Mouse (Mus musculus) right cerebral cortex, postnatal 4 days (tissue): ENCODE results near the gene Ccdc81.

Experiments used
- DNase-seq: peaks from one replicate; pipeline ENCODE4 v3.0.0-alpha.2; 2022

Gene Ccdc81

DNA sequence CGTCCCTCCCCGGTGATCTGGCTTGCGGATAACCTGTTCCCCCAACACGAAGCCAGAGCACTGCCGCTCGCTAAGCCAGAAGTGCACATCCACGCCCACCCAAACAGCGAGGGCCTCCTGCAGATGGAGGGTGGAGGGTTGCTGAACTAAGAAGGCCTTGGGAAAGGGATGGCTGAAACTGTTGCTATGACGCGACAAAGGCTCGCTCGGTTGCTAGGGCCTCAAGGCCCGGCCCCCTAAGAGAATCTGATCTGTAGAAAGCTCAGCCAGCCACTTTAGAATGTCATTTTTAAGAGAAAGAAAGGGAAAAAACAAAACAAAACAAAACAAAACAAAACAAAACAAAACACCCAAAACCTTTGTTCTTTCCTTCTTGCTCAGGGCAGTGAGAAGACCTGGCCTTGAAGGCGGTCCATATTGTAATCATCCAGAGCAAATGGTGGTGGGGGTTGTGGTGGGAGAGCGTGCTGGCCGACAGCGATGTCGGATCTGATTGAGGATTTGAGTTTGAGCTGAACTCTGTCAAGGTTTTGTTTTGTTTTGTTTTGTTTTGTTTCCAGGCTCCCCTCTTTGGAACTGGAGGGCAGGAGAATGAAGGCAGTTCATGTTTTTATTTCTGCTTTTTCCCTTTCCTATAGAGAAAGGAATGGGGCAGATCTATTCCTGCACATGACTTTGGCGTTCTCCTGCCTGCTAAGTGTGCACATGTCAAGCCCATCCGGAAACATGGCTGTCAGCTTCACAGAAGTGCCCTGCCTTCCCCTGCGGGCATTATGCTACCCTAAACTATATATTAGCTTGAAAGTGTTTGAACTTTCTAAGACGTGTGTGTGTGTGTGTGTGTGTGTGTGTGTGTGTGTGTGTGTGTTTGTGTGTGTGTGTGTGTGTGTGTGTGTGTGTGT lies at the start of gene Ccdc81:
Gene Ccdc81 (minus strand): TSS at position 188 of the 902 bp plus-strand sequence.
- no peak for DNase-seq

DNA sequence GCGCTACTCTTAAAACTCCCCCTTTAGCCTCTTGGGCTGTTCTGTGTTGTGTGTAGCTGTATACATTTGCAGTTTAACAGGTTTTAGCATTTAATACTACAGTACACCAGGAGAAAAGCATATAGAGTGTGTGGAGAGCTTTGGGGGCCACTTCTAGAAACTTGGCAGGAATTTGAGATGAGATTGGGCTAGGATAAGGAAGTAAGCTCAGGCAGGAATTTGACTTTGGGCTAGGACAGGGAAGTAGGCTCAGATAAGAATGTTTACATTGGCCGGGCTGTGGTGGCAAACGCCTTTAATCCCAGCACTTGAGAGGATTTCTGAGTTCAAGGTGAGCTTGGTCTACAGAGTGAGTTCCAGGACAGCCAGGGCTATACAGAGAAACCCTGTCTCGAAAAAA lies 46.0 kb upstream of the Ccdc81 start:
- DNase-seq: no peak

GRCm38 (mm10) chr7:89948026-89948425 lies 44.6 kb upstream of the Ccdc81 start:
- DNase-seq: no peak

- DNase-seq: peak; percentile 88
Observed at GRCm38 (mm10) chr7:89940571-89941463, 37.4 kb upstream of the Ccdc81 start, which contains the start of gene Hikeshi. Gene Hikeshi (minus strand): TSS chr7:89941204.

DNA sequence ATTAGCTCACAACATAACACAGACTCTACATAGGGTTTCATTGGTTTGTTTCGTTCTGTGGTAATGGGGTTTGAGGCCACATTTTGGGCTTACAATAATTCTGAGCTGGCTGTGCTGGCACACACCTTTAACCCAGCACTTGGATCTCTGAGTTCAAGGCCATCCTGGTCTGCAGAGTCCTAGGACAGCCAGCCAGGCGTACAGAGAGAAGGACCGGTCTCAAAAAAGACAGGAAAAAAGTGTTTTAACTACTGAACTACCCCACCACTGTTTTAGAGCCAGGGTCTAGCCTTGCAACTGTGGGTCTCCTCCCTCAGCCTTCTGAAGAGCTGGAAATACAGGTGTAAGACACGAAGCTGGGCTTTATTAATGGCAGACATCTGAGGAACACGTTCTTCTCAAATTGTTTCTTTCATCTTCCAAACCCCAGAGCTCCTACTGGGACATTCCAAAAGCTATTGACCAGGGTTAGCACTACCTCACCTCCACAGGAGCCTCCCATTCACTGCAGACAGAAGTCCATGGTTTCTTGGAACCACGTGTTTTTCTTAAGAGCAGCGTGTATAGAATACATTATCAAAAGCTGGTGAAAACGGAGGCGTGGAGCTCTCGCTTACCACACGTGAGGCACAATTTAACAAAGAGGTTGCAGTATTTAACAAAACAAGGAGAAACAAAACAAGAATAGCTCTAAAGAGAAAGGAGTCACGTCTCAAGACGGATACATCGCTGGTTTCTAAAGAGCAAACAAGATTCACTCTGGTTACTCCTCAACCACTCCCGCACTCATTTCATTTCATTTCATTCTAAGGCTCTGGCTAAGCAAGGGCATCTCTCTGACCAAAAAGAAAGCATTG lies 36.3 kb upstream of the Ccdc81 start:
- no peak for DNase-seq

DNA sequence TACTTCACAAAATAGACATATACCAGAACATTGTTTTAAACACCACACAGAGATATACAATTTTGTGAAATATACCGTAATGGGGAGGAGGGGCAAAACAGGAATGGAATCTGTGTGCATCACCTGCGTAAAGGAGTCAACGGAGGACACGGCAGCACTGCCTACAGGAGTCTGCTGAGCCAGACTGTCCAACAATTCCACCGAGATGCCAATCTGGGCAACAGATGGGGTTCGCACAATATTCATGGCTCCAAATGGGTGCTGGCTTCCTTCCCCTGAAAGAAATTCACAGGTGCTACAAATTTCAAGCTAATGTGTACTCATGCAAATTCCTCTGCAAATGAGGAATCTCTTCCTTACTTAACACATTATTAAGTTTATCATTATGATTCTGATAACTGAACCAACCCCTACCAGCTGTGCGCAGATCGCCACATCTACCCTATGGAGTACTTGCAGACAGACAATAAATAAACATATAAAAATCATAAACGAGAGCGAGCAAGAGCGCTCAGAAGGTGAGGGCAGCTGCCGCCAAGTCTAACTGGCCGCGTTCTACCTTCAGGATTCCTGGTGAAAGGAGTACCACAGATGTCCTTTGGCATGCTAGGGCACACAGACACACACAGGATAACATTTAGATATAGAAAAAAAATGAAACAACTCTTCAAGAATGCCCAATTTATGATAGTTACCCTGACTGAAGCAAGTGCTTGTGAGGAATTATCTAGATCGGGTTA lies 20.2 kb upstream of the Ccdc81 start:
- DNase-seq: peak; percentile 40

DNA sequence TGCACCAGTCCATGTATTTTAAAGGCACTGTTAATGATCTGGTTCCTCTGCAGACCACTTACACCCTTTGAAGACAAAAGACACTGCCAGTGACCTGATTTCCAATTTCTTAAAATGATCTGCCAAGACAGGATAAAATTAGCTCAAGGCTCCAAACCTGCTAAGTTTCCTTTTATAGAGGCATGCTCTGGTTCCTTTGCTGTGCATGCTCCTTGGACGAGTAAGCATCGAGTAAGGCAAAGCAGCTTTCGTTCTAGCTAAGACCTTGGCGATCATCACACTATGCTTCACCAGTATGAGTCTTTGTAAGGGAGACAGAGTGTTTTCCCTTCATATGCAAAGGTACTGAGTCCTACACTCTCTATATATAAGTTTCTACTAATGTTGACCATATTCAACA lies 14.3 kb upstream of the Ccdc81 start:
- no peak for DNase-seq

DNA sequence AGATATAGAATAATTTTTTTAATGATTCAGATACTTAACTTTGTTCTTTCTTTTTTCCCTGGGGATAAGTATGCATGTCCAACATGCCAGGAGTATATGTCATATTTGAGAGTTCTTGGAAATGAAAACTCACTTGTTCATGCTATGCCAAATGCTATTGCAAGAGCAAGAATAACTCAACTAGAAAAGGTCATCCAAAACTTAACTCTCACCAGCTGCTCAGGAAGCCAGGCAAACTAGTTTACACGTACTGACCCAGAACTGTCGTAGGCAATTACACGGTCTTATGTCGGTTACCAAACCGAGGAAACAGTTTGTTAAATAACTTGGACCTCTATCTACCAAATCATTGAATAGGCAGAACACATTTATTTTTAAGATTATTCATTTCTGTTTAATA lies 13.3 kb upstream of the Ccdc81 start:
- no peak for DNase-seq

DNA sequence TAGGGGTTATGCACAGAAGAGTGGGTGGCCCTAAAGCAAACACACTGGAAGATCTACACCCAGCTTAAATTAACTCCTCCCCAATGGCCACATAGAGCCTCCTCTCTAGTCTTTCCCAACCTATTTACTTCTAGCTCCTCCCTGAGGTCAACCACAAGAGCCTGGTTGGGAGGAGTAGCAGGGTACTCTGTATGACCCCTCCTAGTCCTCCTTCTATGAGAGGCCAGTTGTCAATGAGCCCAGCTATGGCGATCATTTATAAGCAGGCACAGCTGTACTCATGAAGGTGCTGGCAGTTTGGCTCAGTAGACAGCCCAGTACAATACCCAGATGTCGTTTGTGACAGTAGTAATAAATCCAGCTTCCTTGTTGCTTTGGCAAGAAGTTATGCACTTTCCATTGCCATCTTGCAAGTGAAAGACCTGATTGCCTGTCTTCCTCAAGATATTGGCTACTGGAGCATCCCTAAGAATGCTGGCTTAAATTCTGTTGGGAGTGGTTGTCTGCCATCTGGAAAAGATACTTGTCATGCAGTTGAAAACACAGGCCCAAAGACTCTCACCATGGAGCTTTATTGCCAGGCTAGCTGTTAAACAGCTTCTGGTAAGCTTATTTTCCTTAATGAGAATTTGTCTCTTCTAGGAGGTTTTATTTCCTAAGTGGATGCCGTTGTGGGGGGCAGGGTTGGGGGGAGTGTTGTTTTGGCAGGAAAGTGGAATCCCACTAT lies 10.2 kb upstream of the Ccdc81 start:
- no peak for DNase-seq

- no peak for DNase-seq
Observed at GRCm38 (mm10) chr7:89912356-89912755, 8.9 kb upstream of the Ccdc81 start.

GRCm38 (mm10) chr7:89909711-89910110 lies 6.3 kb upstream of the Ccdc81 start:
- no peak for DNase-seq

DNA sequence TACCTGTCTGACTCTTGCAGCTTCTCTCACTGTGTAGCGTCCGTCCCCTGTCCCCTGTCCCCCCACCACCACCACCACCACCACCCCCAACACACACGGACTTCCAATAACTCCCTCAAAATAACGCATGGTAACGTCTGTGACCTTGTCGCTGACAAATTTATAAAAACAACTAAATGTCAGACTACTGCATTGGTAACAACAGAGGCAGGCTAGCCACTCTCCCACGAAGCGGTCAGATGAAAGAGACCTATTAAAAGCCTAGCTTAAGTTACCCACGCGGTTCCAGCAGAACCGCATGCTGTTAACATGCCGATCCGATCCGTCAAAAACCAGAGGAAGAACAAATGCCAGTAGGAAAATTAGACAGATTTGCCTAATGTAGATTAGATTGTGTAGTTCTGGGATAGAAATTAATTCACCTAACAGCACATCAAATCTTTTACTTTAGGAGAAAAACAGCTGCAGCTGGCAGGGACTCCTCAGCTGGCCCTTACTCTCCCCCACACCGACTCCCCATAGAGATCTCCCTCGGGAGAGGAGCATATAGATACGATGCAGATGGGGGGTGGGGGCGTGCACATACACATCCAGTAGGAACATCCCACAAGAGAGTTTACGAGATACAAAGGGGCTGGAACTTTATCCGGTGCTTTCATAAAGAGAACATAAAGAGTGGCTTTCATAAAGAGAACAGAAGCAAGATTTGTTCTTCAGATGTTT lies 5.6 kb upstream of the Ccdc81 start:
- DNase-seq: no peak

DNA sequence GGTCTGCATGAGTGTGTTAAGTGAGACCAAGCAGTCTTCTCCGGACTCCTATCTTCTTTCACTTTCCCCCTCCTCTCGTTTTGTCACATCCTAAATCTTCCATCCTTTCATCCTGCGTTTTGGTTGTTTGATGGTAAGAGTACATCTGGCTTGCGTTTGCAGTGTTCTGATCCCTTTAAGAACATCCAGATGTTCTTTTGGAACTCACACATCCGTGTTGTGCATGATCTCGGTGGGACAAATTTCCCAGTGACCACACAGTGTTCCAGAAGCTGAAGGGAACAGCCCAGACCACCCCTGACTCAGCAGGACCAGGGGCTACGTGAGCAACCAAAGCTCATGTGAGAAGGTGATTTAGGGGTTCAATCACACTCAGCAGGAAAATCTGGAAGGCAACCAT lies 5.0 kb upstream of the Ccdc81 start:
- DNase-seq: no peak

DNA sequence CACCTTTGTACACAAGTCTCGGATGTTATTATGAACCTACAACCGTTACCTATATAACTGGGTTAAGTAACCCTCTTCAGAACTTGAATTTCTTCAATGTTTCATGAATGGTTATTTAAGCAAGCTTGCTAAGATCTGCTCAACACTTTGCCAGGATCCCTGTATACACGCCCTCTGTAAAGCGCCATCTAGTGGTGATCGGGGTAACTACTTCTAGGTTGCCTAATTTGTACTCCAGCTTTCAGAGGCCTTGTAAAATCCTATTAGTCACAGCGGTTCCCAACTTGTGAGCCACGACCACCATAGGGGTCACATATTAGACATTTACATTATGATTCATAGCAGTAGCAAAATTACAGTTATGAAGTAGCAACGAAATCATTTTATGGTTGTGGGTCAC lies 4.5 kb upstream of the Ccdc81 start:
- DNase-seq: peak; percentile 77

GRCm38 (mm10) chr7:89903007-89903406 lies 422 bp downstream of the Ccdc81 start:
- DNase-seq: no peak

GRCm38 (mm10) chr7:89891856-89892255 lies 11.6 kb downstream of the Ccdc81 start:
- DNase-seq: peak; percentile 11

DNA sequence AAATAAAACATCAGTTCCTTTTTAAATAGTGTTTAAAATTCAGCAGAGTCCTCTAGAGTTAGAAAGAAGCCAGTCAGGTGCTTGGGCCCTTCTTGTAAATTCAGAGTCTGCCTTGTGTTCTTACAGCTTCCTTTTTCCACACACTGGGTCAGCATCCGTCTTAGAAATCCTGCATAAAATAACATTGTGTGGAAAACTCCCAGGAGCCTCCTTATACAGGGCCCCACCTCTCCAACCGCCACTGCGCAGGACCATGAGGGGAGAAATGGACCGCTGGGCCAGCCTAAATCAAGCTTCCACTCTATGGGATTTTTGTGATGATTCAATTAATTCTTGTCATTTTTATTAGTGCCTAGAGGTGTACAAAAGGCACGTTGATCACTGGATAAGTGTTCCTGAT lies 12.0 kb downstream of the Ccdc81 start:
- DNase-seq: no peak

GRCm38 (mm10) chr7:89884551-89884950 lies 18.9 kb downstream of the Ccdc81 start:
- no peak for DNase-seq

DNA sequence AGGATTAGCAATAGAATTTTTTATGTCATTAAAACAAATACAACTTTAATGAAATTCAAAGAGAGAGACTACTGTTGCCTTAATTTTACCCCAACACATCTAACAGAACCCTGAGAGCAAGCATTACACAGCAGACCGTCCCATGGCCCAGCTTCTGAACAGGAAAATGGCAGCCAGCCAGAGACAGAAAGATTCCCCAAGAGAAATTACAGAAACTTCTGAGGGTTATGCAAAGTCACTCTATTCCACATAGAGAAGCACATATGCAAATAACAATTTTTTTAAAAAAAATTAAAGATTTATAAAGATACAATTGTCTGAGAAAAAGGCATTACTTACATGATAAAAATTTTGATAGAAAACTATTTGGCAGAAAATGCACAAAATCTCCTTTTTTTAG lies 23.7 kb downstream of the Ccdc81 start:
- no peak for DNase-seq

GRCm38 (mm10) chr7:89867221-89867620 lies 36.2 kb downstream of the Ccdc81 start:
- DNase-seq: no peak

GRCm38 (mm10) chr7:89864769-89865168 lies 38.7 kb downstream of the Ccdc81 start:
- no peak for DNase-seq
